Mouse (Mus musculus): Measurements from ENCODE around the gene Ssr2. TPM values are rescaled to one million over a fixed set of nuclear protein-coding genes. Genes with fewer than 3 reads are reported as not detected.
"Not testable (repeated sequence)": the region's sequence is repeated elsewhere in the genome, so short reads cannot be mapped to it uniquely, and the experiment has no call there.

Ssr2 gene
- total and polyA plus RNA-seq, 2 experiments: 90.0 to 176 TPM

DNA sequence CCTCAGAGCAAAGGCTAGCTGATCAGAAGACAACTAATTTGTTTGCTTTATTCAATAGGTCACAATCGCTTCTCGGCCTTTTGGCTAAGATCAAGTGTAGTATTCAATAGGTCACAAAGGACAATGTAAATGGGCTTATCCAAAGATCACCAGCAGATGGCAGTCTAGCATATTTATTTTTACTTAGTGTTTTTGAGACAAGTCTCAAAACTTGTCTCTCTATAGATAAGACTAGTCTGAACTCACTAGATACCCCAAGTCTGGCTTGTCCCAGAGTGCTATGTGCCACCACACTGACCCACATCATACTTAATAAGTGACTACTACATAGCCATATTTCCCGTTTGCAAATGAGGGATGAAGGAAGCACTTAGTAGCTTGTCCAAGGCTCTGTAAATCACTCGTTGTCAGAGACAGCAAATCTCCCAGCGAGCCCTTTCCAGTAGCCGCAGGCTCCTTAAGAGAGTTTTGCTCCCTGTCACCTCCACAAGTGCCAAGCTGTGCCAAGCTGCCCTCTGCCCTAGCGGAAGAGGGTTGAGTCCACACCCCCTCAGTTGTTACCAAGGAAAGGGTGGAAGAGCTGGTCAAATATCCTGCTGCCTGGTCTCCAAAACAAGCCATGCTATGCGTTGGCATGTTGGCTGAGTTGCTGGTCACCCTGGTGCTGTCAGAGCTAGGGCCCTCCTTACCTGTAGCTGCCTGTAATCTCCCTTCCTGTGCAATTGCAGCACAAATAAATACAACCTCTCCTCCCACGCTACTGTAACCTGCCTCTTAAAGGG lies 16.5 kb downstream of the Ssr2 start:
- peaks cover 12% of the 10 kb centered on the region for H3K4me1 ChIP-seq (ENCODE audit: control insufficient read depth, insufficient read depth, low read length)

DNA sequence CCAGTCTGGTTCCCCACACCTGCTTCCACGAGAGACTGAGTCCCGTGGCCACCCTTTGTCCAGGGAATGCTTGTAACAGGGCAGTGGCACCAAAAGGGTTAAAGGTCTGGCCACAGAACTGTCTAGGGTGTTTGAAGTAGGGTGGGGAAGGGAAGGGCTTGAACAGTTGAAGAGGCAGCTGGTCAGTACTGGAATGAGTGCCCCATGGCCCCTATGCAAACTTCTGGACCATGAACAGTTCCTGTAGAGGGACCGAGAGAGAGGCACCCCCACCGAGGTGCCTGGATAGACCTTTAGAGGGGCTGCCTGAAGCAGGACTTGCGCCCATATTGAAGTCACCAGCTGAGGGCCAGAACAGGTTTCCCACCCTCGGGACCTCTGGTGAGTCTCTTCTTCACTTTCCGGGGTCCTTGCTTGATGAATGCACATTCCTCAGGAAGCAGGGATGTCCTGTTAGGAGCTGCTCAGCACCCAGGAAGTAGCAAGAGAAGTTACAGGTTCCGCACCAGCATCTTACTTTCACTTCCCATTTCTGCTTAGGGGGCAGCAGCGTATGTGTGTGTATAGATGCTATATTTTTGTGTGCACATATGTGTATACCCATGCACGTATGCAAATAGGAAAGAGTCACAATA lies 17.4 kb downstream of the Ssr2 start:
- H3K4me3 ChIP-seq (ENCODE audit: insufficient read depth, low read depth, low read length): no peak overlapping the region
- H3K4me1 ChIP-seq (ENCODE audit: control insufficient read depth, insufficient read depth, low read length): peaks cover 12% of the 10 kb centered on the region
- 62% methylated on average over 10 of the region's 10 CpGs for WGBS
- no peak for DNase-seq (ENCODE audit: extremely low read depth, low read depth, low spot score)
- no peak for TF ChIP-seq CTCF (IDR thresholded peaks at IDR 0.05; ENCODE audit: low read depth, low read length)
- H3K9ac ChIP-seq (ENCODE audit: low read depth, low read length): no peak overlapping the region
- peaks cover 2% of the 10 kb centered on the region; the same call in 1 of the 2 replicates for H3K36me3 ChIP-seq (ENCODE audit: control insufficient read depth, insufficient read depth, low read length)
- no peaks in the 10 kb centered on the region for H3K27me3 ChIP-seq (ENCODE audit: control insufficient read depth, insufficient read depth, low read length)
- no peaks in the 10 kb centered on the region for H3K79me2 ChIP-seq (ENCODE audit: control insufficient read depth, insufficient read depth, low read length)
- no peak overlapping the region for H3K27ac ChIP-seq (replicated peaks; ENCODE audit: insufficient read depth, low read depth, low read length)

More for the DNA sequence above, 16.5 kb downstream of the Ssr2 start:
- Histone ChIP-seq H3K4me3 (ENCODE audit: insufficient read depth, low read depth, low read length) (peak overlapping the region; percentile 49), H3K27ac (replicated peaks; ENCODE audit: insufficient read depth, low read depth, low read length) (peak overlapping the region; percentile 67), H3K27me3 (ENCODE audit: control insufficient read depth, insufficient read depth, low read length) (no peaks in the 10 kb centered on the region), H3K36me3 (ENCODE audit: control insufficient read depth, insufficient read depth, low read length) (peaks cover 9% of the 10 kb centered on the region), H3K79me2 (ENCODE audit: control insufficient read depth, insufficient read depth, low read length) (no peaks in the 10 kb centered on the region), H3K9ac (ENCODE audit: low read depth, low read length) (peak overlapping the region; percentile 54)
- 4% methylated on average over 9 of the region's 9 CpGs for WGBS
- DNase-seq (ENCODE audit: extremely low read depth, low read depth, low spot score): peak; percentile 82
- TF ChIP-seq POLR2A (IDR thresholded peaks at IDR 0.05; ENCODE audit: extremely low read depth, insufficient read depth, low read length): no peak
- peak; percentile 53 for TF ChIP-seq CTCF (IDR thresholded peaks at IDR 0.05; ENCODE audit: low read depth, low read length)

DNA sequence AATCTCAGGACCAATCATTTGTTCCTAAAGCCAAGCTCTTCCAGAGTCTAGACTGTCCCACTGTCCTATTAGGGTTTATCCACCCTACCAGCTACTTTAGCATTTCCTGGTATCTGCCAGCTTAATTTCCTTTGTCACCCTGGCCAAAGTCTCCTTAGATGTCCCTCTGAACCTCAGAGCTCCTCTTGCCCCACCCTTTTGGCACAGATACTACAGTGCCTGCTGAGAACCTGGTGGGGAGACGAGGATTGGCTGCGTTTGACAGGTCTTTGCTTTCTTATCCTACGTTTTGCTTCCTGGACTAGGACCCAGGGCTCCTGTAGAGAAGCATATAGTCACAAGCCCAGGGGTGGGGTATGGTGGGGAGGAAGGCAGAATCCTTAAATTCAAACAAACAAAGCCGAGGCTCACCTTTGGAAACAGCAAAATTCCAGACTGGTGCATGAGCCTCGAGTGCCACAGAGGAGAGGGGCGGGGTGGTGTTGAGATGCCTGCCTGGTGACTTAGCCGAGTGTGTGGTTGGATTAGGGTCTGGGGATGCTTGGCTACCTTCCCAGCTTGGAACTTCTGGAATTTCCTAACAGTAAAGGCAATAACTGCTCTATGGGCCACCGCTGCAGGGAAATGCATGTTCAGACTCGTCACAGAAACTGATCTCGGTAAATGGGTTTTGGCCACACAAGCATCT lies 18.4 kb downstream of the Ssr2 start:
- Histone ChIP-seq H3K79me2 (ENCODE audit: control insufficient read depth, insufficient read depth, low read length) (no peaks in the 10 kb centered on the region), H3K4me1 (ENCODE audit: control insufficient read depth, insufficient read depth, low read length) (peaks cover 12% of the 10 kb centered on the region), H3K4me3 (ENCODE audit: insufficient read depth, low read depth, low read length) (no peak overlapping the region), H3K27me3 (ENCODE audit: control insufficient read depth, insufficient read depth, low read length) (no peaks in the 10 kb centered on the region), H3K36me3 (ENCODE audit: control insufficient read depth, insufficient read depth, low read length) (no peaks in the 10 kb centered on the region), H3K9ac (ENCODE audit: low read depth, low read length) (no peak overlapping the region), H3K27ac (replicated peaks; ENCODE audit: insufficient read depth, low read depth, low read length) (no peak overlapping the region)
- TF ChIP-seq CTCF (IDR thresholded peaks at IDR 0.05; ENCODE audit: low read depth, low read length) (no peak), POLR2A (IDR thresholded peaks at IDR 0.05; ENCODE audit: extremely low read depth, insufficient read depth, low read length) (no peak)
- 79% methylated on average over 10 of the region's 10 CpGs for WGBS
- DNase-seq (ENCODE audit: extremely low read depth, low read depth, low spot score): peak; percentile 53

DNA sequence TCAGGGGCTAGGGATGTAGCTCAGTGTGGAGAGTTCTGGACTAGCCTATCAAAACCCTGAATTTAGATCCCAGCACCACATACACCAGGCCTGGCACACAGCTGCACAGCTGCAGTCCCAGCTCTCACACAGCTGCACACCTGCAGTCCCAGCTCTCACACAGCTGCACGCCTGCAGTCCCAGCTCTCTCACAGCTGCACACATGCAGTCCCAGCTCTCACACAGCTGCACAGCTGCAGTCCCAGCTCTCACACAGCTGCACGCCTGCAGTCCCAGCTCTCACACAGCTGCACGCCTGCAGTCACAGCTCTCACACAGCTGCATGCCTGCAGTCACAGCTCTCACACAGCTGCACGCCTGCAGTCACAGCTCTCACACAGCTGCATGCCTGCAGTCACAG lies 20.9 kb downstream of the Ssr2 start:
- H3K4me3 ChIP-seq (ENCODE audit: insufficient read depth, low read depth, low read length); H3K36me3 ChIP-seq (ENCODE audit: control insufficient read depth, insufficient read depth, low read length); H3K27me3 ChIP-seq (ENCODE audit: control insufficient read depth, insufficient read depth, low read length); H3K9ac ChIP-seq (ENCODE audit: low read depth, low read length); H3K4me1 ChIP-seq (ENCODE audit: control insufficient read depth, insufficient read depth, low read length); H3K79me2 ChIP-seq (ENCODE audit: control insufficient read depth, insufficient read depth, low read length); H3K27ac ChIP-seq (replicated peaks; ENCODE audit: insufficient read depth, low read depth, low read length); DNase-seq (ENCODE audit: extremely low read depth, low read depth, low spot score): not testable (repeated sequence)
- WGBS: 92% methylated on average over 4 of the region's 4 CpGs

DNA sequence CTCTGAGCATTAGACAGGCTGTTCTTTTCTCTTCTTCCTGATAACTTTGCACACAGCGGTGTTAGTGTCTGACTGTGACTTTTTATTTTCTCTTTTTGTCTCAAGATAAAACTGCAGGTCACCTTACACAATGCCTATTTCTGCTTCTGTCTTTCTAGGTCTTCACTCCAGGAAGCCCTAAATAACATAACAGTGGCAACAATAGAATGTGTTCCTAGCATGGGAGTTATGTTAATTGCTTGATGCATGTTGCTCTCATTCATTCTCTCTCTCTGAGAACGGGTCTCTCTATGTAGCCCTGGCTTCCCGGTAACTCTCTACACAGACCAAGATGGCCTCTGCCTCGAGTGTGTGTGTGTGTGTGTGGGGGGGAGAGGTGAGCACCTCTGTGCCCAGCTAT lies 26.8 kb downstream of the Ssr2 start:
- TF ChIP-seq POLR2A (IDR thresholded peaks at IDR 0.05; ENCODE audit: extremely low read depth, insufficient read depth, low read length) (no peak), CTCF (IDR thresholded peaks at IDR 0.05; ENCODE audit: low read depth, low read length) (no peak)
- WGBS: 65% methylated on average over 4 of the region's 4 CpGs
- H3K27ac ChIP-seq (replicated peaks; ENCODE audit: insufficient read depth, low read depth, low read length): no peak overlapping the region
- H3K4me3 ChIP-seq (ENCODE audit: insufficient read depth, low read depth, low read length): no peak overlapping the region
- no peaks in the 10 kb centered on the region for H3K36me3 ChIP-seq (ENCODE audit: control insufficient read depth, insufficient read depth, low read length)
- H3K4me1 ChIP-seq (ENCODE audit: control insufficient read depth, insufficient read depth, low read length): no peaks in the 10 kb centered on the region
- no peaks in the 10 kb centered on the region for H3K27me3 ChIP-seq (ENCODE audit: control insufficient read depth, insufficient read depth, low read length)
- no peak overlapping the region for H3K9ac ChIP-seq (ENCODE audit: low read depth, low read length)
- DNase-seq (ENCODE audit: extremely low read depth, low read depth, low spot score): no peak
- no peaks in the 10 kb centered on the region for H3K79me2 ChIP-seq (ENCODE audit: control insufficient read depth, insufficient read depth, low read length)

Data from liver, adult 2 months (tissue).